Mouse (Mus musculus): Measurements from ENCODE around the gene Plekhd1. TPM values are rescaled to one million over a fixed set of nuclear protein-coding genes. Genes with fewer than 3 reads are reported as not detected.

Plekhd1 gene
- 0.84 and 0.94 TPM in 2 replicates for polyA plus RNA-seq (2014; fragmentation: Nextera tagmentation; extraction: Ambion mirVana)

GRCm38 (mm10) chr12:80692269-80692972, at the start of gene Plekhd1:
TSS of gene Plekhd1 (plus strand) at chr12:80692591.
- H3K4me1 ChIP-seq (ENCODE audit: control insufficient read depth, insufficient read depth, low read length), result peaks cover 13% of the 10 kb centered on the region; the same call in 1 of the 2 replicates
- H3K36me3 ChIP-seq (ENCODE audit: control insufficient read depth, insufficient read depth, low read length), result no peaks in the 10 kb centered on the region
- H3K9me3 ChIP-seq (ENCODE audit: control insufficient read depth, low read length), result no peaks in the 10 kb centered on the region
- peak; percentile 76 for ATAC-seq (ENCODE audit: low FRiP score, low TSS enrichment)
- no peak within 1 kb of the TSS for H3K27ac ChIP-seq (ENCODE audit: low read depth, low read length)
- H3K4me3 ChIP-seq (ENCODE audit: low read length), result peak within 1 kb of the TSS; percentile 34
- peak within 1 kb of the TSS; percentile 53 for H3K4me2 ChIP-seq (replicated peaks; ENCODE audit: low read depth, low read length)
- peak within 1 kb of the TSS; percentile 15; the same call in 1 of the 2 replicates for H3K9ac ChIP-seq (ENCODE audit: low read depth, low read length)
- WGBS, result under 1% methylated on average over 48 of the region's 52 CpGs
- H3K27me3 ChIP-seq (ENCODE audit: control insufficient read depth, insufficient read depth, low read length), result peaks cover 18% of the 10 kb centered on the region

DNA sequence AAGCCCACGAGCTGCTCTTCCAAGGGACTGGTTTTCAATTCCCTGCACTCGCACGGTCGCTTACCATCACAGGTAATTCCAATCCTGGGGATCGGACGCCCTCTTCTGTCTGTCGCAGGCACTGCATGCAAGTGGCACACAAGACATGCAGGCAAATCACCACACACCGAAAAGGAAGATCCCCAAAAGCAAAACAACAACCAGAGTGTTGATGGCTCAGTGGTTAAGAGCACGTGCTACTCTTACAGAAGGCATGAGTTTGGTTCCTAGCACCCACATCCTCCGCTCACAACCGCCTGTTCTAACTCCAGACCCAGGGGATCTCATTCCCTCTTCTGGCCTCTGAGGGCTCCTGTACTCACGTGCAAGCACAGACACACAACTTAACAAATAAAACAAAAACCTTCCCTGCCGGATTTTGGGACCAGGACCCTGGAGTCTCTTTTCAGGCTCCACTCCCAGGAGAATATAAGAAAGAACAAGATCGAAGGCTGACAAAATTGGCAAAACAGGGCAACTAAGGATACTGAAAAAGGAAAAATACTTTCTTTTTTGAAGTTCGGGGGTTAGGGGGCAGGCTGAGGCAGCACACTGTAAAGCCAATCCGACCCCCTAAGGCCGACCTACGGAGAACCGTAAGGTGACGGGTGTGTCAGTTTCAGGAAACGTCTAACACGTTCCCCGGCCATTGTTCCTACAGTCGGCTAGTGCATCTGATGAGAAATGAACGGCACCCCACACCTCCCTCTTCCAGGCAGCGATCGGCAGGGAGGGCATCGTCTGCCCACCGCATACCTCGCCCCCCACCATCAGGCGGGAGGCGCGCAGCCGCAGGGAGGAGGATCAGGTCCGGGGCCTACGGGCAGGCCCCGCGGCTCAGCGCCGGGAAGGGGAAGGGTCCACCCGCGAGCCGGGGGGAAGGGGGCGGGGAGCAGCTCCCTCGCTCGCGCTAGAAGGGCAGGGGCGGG, 49.4 kb upstream of the Plekhd1 start:
- peak overlapping the region; percentile 93 for H3K9ac ChIP-seq (ENCODE audit: low read depth, low read length)
- peak; percentile 73 for ATAC-seq (ENCODE audit: low FRiP score, low TSS enrichment)
- H3K36me3 ChIP-seq (ENCODE audit: control insufficient read depth, insufficient read depth, low read length), result peaks cover 36% of the 10 kb centered on the region
- H3K4me3 ChIP-seq (ENCODE audit: low read length), result peak overlapping the region; percentile 68
- peak overlapping the region; percentile 77 for H3K27ac ChIP-seq (ENCODE audit: low read depth, low read length)
- H3K27me3 ChIP-seq (ENCODE audit: control insufficient read depth, insufficient read depth, low read length), result no peaks in the 10 kb centered on the region
- no peaks in the 10 kb centered on the region for H3K9me3 ChIP-seq (ENCODE audit: control insufficient read depth, low read length)
- peak overlapping the region; percentile 75 for H3K4me2 ChIP-seq (replicated peaks; ENCODE audit: low read depth, low read length)
- WGBS, result 3% methylated on average over 48 of the region's 48 CpGs
- peaks cover 11% of the 10 kb centered on the region for H3K4me1 ChIP-seq (ENCODE audit: control insufficient read depth, insufficient read depth, low read length)

GRCm38 (mm10) chr12:80643693-80644505, 48.5 kb upstream of the Plekhd1 start, which contains the start of the genes Slc39a9 and Erh:
TSS of gene Slc39a9 (plus strand) at chr12:80643883.
TSS of gene Erh (minus strand) at chr12:80644341.
- H3K4me2 ChIP-seq (replicated peaks; ENCODE audit: low read depth, low read length), result peak within 1 kb of the TSS; percentile 75
- H3K36me3 ChIP-seq (ENCODE audit: control insufficient read depth, insufficient read depth, low read length), result peaks cover 31% of the 10 kb centered on the region
- peak within 1 kb of the TSS; percentile 68 for H3K4me3 ChIP-seq (ENCODE audit: low read length)
- H3K27me3 ChIP-seq (ENCODE audit: control insufficient read depth, insufficient read depth, low read length), result no peaks in the 10 kb centered on the region
- under 1% methylated on average over 50 of the region's 50 CpGs for WGBS
- peaks cover 11% of the 10 kb centered on the region for H3K4me1 ChIP-seq (ENCODE audit: control insufficient read depth, insufficient read depth, low read length)
- no peaks in the 10 kb centered on the region for H3K9me3 ChIP-seq (ENCODE audit: control insufficient read depth, low read length)
- peak; percentile 98 for ATAC-seq (ENCODE audit: low FRiP score, low TSS enrichment)
- peak within 1 kb of the TSS; percentile 93 for H3K9ac ChIP-seq (ENCODE audit: low read depth, low read length)
- peak within 1 kb of the TSS; percentile 77 for H3K27ac ChIP-seq (ENCODE audit: low read depth, low read length)

- H3K9ac ChIP-seq (ENCODE audit: low read depth, low read length), result peak overlapping the region; percentile 93
- peaks cover 11% of the 10 kb centered on the region for H3K4me1 ChIP-seq (ENCODE audit: control insufficient read depth, insufficient read depth, low read length)
- peak overlapping the region; percentile 68 for H3K4me3 ChIP-seq (ENCODE audit: low read length)
- no peaks in the 10 kb centered on the region for H3K27me3 ChIP-seq (ENCODE audit: control insufficient read depth, insufficient read depth, low read length)
- peaks cover 26% of the 10 kb centered on the region for H3K36me3 ChIP-seq (ENCODE audit: control insufficient read depth, insufficient read depth, low read length)
- 6% methylated on average over 18 of the region's 18 CpGs for WGBS
- H3K9me3 ChIP-seq (ENCODE audit: control insufficient read depth, low read length), result no peaks in the 10 kb centered on the region
- no peak; the same call in 1 of the 2 replicates for ATAC-seq (ENCODE audit: low FRiP score, low TSS enrichment)
- no peak overlapping the region for H3K27ac ChIP-seq (ENCODE audit: low read depth, low read length)
- H3K4me2 ChIP-seq (replicated peaks; ENCODE audit: low read depth, low read length), result peak overlapping the region; percentile 75
Measured at GRCm38 (mm10) chr12:80644506-80644868, 47.9 kb upstream of the Plekhd1 start.

DNA sequence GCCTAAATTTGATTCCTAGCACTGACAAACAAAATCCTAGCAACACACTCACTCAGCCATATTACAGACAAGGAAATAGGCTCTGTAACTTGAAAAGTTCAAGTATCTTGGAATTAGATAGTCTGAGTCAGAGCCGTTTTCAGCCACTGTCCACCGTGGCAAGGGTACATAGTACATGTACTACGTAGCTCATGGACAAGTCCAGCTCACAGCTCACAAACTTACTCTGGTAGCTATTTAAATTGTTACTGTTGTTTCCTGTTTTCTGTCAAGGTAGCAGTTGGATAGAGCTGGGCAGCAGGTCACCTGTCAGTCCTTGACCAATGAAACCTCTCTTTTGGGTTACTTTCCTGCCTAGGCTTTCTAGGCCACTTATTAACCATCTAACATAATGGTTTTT, 46.0 kb upstream of the Plekhd1 start:
- Histone ChIP-seq H3K4me3 (ENCODE audit: low read length) (no peak overlapping the region; the same call in 1 of the 2 replicates), H3K9me3 (ENCODE audit: control insufficient read depth, low read length) (no peaks in the 10 kb centered on the region), H3K27me3 (ENCODE audit: control insufficient read depth, insufficient read depth, low read length) (no peaks in the 10 kb centered on the region), H3K4me1 (ENCODE audit: control insufficient read depth, insufficient read depth, low read length) (peaks cover 11% of the 10 kb centered on the region), H3K9ac (ENCODE audit: low read depth, low read length) (no peak overlapping the region), H3K4me2 (replicated peaks; ENCODE audit: low read depth, low read length) (peak overlapping the region; percentile 75; the same call in 1 of the 2 replicates), H3K27ac (ENCODE audit: low read depth, low read length) (no peak overlapping the region), H3K36me3 (ENCODE audit: control insufficient read depth, insufficient read depth, low read length) (peaks cover 8% of the 10 kb centered on the region; the same call in 1 of the 2 replicates)
- no peak for ATAC-seq (ENCODE audit: low FRiP score, low TSS enrichment)
- 96% methylated on average over 3 of the region's 3 CpGs for WGBS

DNA sequence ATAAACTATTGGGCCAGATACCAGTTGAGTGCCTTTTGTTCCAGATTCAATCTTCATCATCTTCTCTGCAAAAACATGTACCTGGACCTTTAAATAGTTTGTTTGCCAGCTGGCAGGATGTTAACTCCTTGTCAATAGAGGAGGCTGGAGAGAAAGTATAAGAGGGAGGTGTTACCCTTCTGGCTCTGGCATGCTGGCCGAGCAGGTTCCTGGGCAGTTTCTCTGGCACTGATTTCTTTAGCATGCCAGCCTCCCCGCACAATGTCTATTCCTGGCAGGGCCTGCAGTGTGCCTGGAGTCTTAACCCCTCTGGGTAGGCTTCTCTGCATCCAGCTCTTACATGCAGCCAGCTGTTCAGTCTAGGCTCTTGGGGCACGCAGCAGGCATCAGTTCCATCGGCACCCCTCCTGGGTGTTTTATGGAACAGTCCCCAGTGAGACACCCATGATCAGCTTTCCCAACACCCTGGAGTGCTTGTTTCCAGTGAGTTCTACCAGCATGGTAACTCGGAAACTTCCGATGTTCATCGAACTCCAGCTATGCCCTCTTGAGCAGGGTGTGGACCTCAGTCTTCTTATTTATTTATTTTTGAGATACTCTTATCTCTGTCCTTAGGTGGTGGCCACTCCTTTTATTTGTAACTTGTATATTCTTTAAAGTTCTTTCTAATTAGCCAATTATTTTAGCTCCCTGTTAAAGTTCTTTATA, 38.3 kb upstream of the Plekhd1 start:
- Histone ChIP-seq H3K27ac (ENCODE audit: low read depth, low read length) (no peak overlapping the region), H3K9ac (ENCODE audit: low read depth, low read length) (no peak overlapping the region), H3K4me2 (replicated peaks; ENCODE audit: low read depth, low read length) (no peak overlapping the region), H3K4me3 (ENCODE audit: low read length) (no peak overlapping the region), H3K27me3 (ENCODE audit: control insufficient read depth, insufficient read depth, low read length) (no peaks in the 10 kb centered on the region), H3K9me3 (ENCODE audit: control insufficient read depth, low read length) (no peaks in the 10 kb centered on the region), H3K36me3 (ENCODE audit: control insufficient read depth, insufficient read depth, low read length) (no peaks in the 10 kb centered on the region), H3K4me1 (ENCODE audit: control insufficient read depth, insufficient read depth, low read length) (no peaks in the 10 kb centered on the region)
- ATAC-seq (ENCODE audit: low FRiP score, low TSS enrichment), result no peak
- 90% methylated on average over 7 of the region's 7 CpGs for WGBS

DNA sequence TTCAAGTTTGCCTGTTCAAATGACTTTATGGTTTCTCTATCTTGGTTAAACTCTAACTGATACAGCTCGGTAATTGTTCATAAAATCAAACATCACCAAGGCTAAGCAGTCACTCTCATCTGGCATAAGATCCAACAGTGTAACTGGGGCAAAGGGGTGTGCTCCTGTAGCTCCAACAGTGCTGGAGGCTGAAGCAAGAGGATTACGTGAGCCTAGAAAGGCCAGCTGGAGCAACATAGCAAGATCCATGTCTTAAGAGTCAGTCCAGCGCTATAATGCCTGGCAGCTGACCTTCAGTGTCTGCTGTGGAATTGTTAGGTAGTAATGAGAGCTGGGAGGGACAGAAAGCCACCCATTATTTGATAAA, 37.7 kb upstream of the Plekhd1 start:
- 93% methylated on average over 3 of the region's 3 CpGs for WGBS
- Histone ChIP-seq H3K4me1 (ENCODE audit: control insufficient read depth, insufficient read depth, low read length) (no peaks in the 10 kb centered on the region), H3K36me3 (ENCODE audit: control insufficient read depth, insufficient read depth, low read length) (no peaks in the 10 kb centered on the region), H3K9me3 (ENCODE audit: control insufficient read depth, low read length) (no peaks in the 10 kb centered on the region), H3K4me3 (ENCODE audit: low read length) (no peak overlapping the region), H3K9ac (ENCODE audit: low read depth, low read length) (no peak overlapping the region), H3K4me2 (replicated peaks; ENCODE audit: low read depth, low read length) (no peak overlapping the region), H3K27ac (ENCODE audit: low read depth, low read length) (no peak overlapping the region), H3K27me3 (ENCODE audit: control insufficient read depth, insufficient read depth, low read length) (no peaks in the 10 kb centered on the region)
- ATAC-seq (ENCODE audit: low FRiP score, low TSS enrichment), result no peak

DNA sequence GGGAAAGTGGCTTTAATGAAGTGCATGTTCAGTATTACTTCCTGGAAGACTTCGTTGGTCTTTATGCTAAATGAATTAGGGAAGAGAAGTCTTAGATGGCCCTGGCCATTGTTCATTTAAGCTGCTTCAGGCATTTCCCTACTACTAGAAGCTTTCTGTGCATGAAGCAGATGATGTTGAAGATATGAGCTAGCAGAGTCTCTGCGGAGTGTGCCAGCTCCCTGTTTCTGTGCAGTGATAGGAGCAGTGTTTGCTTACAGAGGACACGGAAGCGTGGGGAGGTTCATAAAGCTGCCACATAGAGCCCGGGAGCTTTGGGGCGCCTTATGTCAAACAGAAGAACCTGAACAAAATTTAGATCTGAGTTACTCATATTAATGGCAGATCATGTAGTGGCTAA, 33.7 kb upstream of the Plekhd1 start:
- 60% methylated on average over 6 of the region's 6 CpGs for WGBS
- no peaks in the 10 kb centered on the region for H3K4me1 ChIP-seq (ENCODE audit: control insufficient read depth, insufficient read depth, low read length)
- no peaks in the 10 kb centered on the region for H3K9me3 ChIP-seq (ENCODE audit: control insufficient read depth, low read length)
- no peak overlapping the region for H3K27ac ChIP-seq (ENCODE audit: low read depth, low read length)
- H3K4me3 ChIP-seq (ENCODE audit: low read length), result no peak overlapping the region
- no peak overlapping the region for H3K9ac ChIP-seq (ENCODE audit: low read depth, low read length)
- H3K36me3 ChIP-seq (ENCODE audit: control insufficient read depth, insufficient read depth, low read length), result peaks cover 8% of the 10 kb centered on the region; the same call in 1 of the 2 replicates
- H3K4me2 ChIP-seq (replicated peaks; ENCODE audit: low read depth, low read length), result no peak overlapping the region
- no peaks in the 10 kb centered on the region for H3K27me3 ChIP-seq (ENCODE audit: control insufficient read depth, insufficient read depth, low read length)
- no peak for ATAC-seq (ENCODE audit: low FRiP score, low TSS enrichment)

Data from kidney, embryonic 14.5 days (tissue).